Mouse (Mus musculus) brain, embryonic 14.5 days (tissue): ENCODE measurements around the gene Iqcj. TPM values are rescaled to one million over a fixed set of nuclear protein-coding genes. Genes with fewer than 3 reads are reported as not detected.

ENCODE experiments used
- DNase-seq: peaks from one replicate; pipeline ENCODE4 v3.0.0-alpha.2; 2011; ENCODE audit warnings: low read depth
- CTCF ChIP-seq: fragments of 200-500 bp; IDR thresholded peaks from 2 replicates; pipeline ENCODE4 v1.5.1; 2012; ENCODE audit warnings: inconsistent platforms, mild to moderate bottlenecking, moderate library complexity, borderline replicate concordance; ENCODE audit not compliant: insufficient read depth, insufficient read length; ENCODE audit errors: extremely low read depth
- POLR2A ChIP-seq: fragments of 200-500 bp; IDR thresholded peaks from 2 replicates; pipeline ENCODE4 v1.6.1; 2012; ENCODE audit warnings: mild to moderate bottlenecking, inconsistent platforms, borderline replicate concordance; ENCODE audit not compliant: poor library complexity, insufficient read depth, insufficient read length, severe bottlenecking; ENCODE audit errors: extremely low read depth
- polyA plus RNA-seq: library from polyadenylated mRNA; depleted of rRNA; stranded (reverse); fragments of >200 nt; gene quantifications from 2 replicates; pipeline ENCODE4 v1.2.3, GENCODE M21; 2012

Iqcj gene
- polyA plus RNA-seq, 1 experiment, result 0.77 TPM

DNA sequence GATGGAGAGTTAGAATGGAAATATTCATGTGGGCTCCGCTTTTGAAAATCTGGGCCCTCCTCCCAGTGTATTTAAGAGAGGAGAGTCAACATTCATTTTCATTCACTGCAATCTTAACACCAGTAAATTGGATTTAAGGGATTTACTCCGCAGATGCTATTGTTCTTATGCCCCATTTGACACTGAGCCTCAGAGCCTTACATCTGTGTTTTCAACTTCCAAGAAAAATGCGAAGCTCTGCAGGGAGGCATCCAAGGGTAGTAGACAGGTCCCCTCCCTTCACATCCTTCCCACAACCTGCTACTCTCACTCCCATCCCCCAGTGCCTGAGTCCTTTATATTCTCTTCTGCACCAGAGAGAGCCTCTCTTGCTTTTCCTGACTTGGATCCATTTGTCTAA is 68.1 kb downstream of the Iqcj start:
- TF ChIP-seq POLR2A (no peak), CTCF (no peak)
- peak; percentile 87 for DNase-seq

DNA sequence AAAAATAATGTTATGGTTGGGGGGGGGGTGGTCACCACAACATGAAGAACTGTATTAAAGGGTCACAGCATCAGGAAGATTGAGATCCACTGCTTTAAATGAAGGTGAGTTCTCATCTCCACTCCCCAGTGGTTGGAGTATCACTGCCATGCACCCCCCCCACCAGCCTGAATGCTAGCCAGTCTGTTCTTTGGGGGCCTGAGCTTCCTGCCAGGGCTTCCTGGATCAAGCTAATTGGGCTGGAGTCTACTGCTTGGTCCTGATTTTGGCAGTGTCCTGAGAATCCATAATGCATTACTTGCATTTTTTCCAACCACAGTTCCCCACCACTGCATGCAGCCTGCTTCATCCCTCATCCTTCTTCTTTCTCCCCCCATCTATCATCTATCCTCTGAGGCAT is 68.7 kb downstream of the Iqcj start:
- no peak for DNase-seq
- TF ChIP-seq CTCF (no peak), POLR2A (no peak)

DNA sequence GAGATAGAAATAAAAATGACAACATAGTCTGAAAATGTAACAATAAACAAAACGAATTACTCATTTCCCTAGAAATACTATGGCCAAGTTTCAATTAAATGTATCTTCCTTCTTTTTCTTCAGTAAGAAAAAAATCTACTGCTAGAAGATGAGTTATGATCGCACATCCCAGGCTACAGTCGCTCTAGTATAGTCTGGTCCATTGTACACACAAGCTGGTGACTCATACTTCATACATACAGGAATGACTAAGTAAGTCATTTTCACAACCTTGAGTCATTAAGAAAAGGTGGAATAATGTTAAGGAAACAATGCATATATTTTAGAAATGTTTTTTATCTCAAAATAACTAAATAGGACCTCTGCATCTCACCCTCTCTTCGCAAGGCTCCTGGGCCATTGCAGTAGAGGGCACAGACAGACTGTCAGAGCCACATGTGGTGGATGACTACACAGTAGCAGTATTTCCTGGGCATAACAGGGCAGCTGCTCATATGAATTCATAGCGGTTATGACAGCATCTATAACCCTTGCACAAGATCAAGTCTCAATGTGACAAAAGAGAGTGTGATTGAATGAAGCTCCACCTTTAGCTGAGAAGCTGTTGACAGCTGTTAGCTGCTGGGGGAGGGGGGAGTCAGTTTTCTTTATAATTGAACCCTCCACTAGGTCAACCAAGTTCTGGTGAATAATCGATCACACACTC is 70.1 kb downstream of the Iqcj start:
- no peak for DNase-seq

DNA sequence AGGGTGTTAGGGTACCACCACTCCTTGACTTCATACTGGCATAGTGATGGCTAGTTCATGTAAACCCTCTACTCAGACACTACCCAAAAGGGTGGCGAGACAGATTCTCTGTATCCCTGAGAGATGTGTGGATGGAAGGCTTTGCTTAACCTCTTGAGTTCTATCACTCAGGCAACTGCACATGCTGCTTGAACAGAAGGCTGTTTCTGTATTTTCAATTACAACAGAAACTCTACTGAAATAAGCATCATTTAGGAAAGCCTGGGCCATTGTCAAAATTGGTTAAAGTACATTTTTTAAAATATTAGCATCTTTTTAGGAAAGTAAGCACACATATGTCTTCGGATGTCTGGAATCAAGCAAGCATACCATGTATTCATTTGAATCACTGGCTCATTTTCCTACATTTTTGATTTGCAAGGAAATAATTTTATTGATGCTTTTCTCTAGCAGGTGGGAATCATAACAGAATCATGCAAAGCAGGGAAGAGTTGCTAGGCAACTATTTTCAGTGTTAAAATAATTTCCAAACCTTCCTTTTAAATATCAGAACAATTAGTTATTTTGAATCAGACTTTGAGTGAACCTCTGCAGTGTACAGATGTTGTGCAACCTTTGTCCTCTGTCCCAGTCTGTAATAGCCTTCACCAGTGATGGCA is 82.4 kb downstream of the Iqcj start:
- TF ChIP-seq CTCF (no peak), POLR2A (no peak)
- DNase-seq, result no peak

More for the DNA sequence above, 70.1 kb downstream of the Iqcj start:
- TF ChIP-seq POLR2A, result no peak
- no peak for TF ChIP-seq CTCF

DNA sequence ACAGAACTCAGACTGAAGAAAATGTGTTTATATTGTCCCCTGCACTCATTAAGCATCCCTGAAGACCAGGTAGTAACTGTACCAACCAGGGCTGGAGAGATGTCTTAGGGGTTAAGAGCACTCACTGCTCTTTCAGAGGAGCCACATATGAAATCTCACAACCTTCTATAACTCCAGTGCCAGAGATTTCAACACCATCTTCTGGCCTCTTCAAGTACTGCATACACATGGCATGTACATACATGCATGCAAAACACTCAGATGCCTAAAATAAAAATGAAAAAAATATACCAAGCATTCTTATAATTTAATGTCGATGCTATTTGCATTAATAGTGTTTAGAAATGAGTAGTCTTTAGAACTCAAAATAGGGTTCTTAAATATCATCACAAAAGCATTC is 88.0 kb downstream of the Iqcj start:
- TF ChIP-seq CTCF, result no peak
- TF ChIP-seq POLR2A, result no peak
- no peak for DNase-seq

DNA sequence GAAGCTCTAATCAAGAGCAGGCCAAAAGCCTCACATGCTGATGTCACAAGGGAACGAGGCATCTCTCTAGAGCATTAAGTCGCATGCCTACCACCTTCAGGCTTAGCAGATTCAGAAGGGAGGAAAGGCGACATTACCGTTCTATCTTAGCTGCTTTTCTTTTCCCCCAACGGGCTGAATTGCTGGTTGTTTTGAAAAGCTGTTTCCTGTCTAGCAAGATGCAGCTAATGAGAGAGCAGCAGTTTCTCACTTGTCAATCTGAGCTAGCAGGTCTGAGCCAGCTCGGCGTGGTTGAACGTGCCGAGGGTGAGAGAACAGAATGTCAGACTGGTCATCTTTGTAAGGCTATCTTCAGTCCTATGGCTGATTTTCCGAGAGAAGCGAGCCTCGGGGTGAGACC is 91.3 kb downstream of the Iqcj start:
- DNase-seq, result peak; percentile 84

DNA sequence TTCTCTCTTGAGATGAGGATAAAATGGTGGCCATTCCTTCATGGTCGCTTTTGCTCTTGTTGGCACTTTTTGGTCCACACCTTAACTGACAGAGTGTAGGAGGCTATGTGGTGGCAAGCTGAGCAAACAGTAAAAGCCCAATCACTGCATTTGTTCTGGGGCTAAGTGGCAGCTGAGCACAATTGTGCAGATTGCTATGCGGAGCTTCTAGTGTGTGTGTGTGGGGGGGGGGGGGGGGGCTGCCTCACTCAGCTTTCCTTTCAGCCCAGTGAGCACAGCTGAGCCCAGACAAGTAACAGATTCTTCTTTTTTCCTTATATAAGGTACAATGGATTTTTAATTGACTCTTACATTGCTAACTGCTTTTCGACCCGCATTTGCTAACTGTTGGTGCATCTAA is 110.4 kb downstream of the Iqcj start:
- TF ChIP-seq POLR2A (no peak), CTCF (no peak)
- peak; percentile 56 for DNase-seq

More for the DNA sequence above, 91.3 kb downstream of the Iqcj start:
- TF ChIP-seq POLR2A, result no peak
- TF ChIP-seq CTCF, result no peak

DNA sequence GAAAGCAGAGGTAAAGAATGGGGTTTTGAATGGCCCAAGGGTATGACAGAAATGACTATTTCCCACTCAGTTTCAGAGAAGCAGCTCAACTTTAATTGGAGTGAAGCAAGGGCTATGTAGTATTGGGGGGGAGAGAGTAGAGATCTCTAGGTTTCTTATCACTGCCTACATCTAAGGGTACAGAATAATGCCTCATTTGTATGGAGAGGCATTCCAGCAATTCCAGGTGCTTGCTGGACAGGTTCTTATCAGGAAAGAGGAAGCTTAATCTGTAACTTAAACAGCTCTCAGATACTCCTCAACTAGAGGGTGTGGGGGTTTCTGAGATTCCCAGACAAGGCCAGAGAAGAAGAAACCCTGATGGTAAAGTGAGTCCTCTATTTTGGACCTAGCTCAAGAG is 120.3 kb downstream of the Iqcj start:
- TF ChIP-seq CTCF, result no peak
- no peak for TF ChIP-seq POLR2A
- DNase-seq, result no peak

DNA sequence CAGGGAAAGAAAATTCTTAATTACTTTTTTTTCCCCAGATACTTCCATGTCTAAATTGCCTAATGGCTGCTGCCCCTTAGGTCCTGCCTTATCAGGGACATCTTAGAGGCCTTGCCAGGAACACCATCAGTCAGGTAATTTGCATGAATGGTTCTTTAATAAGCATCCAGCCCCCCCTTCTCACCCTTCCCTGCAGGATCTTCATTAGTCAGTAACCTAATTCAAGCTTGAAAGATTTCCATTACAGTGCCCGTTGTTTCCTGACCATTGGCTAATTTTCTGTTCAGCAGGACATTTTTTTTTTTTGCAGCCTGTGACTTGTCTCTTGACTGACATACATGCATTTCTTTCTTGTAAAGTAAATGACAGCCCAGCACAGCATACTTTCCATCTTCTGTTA is 123.8 kb downstream of the Iqcj start:
- peak; percentile 76 for DNase-seq

DNA sequence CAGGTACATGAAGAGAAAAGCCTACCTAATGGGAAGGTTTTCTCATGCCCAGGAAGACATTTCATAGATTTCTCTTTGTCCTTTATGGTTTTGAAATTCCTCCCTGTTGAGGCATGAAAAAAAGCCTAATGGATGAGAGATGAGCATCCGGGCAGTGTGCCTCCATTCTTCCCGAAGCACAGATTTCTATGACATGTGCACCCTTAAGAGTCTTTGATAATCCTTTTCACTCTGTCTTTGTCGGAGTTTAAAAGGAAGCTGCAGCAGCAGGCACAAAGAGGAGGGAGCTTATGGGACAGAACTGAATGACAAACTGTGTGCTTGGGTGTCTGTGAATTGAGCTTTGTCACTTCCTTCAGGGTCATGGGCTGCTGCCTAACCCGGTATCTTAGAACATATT is 127.4 kb downstream of the Iqcj start:
- TF ChIP-seq CTCF (no peak), POLR2A (no peak)
- peak; percentile 60 for DNase-seq

More for the DNA sequence above, 123.8 kb downstream of the Iqcj start:
- TF ChIP-seq POLR2A, result no peak
- TF ChIP-seq CTCF, result no peak

DNA sequence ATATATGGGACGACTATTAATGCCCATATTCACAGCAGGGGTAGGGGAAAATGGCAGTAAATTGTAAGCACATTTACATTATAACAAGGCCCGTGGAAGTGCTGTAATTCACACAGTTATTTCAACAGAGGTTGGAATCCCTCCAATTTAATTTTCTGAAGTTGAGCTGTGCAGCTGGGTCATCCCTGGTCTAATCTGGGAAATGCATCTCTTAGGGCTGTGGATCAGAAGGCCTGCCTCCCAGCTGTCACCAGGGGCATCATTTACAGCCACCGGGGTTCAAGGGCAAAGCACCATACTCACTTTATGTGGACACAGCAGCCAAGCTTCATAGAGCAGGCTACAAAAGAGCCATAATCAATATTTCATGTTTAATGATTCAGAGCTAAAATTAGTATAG is 144.1 kb downstream of the Iqcj start:
- no peak for TF ChIP-seq CTCF
- no peak for TF ChIP-seq POLR2A
- DNase-seq, result peak; percentile 77

DNA sequence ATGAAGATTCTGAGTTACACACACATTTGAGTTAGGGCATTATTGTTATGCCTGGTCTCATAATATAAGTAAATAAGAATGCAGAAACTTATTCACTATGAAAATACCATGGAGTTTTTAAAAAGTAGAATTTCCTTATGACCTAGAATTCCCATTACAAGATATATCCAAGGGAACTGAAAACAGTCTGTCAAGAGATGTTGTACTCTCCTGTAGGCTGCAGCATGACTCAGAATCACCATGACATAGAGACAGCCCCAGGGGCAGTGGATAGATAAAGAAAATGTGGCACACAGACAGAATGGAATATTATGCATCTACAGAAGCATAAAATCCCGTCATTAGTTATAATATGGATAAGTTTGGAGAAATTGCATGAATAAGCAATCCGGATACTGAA is 150.9 kb downstream of the Iqcj start:
- TF ChIP-seq POLR2A (no peak), CTCF (no peak)

More for the DNA sequence above, 150.9 kb downstream of the Iqcj start:
- DNase-seq, result no peak
